19 mouse cellular contexts compared by ENCODE assay signal in genomic region chr10:45070362-45070761, GRCm38 (mm10). TPM values are rescaled to one million over a fixed set of nuclear protein-coding genes. Genes with fewer than 3 reads are reported as not detected.
A peak's percentile ranks its signal among the peaks of the same experiment; 100 is the strongest.
DNase-seq lines count a peak whose midpoint lies in the region; ATAC-seq and TF ChIP-seq lines count a peak whose summit lies in the region.
"Had no signal": no experiment of that assay in that cellular context is flagged by ENCODE, and none has a peak within 500 bp of the region (broad histone marks: within the 10 kb centered on the region; RNA-seq: fewer than 3 reads in every experiment).

No protein-coding gene starts in this region.

- 50% methylated on average over 5 of the region's 5 CpGs for WGBS in lung, postnatal 0 days
- whole genome bisulfite sequencing in intestine, postnatal 0 days = 66% methylated on average over 5 of the region's 5 CpGs

- TF ChIP-seq CTCF in lung, postnatal 0 days (IDR thresholded peaks at IDR 0.05) = 0 out of 2 replicates have a peak, but pooled peaks have one; percentile 6
- no peak for TF ChIP-seq CTCF in intestine, postnatal 0 days (IDR thresholded peaks at IDR 0.05; ENCODE audit: low read depth)

- H3K4me2 ChIP-seq in lung, postnatal 0 days (replicated peaks; ENCODE audit: low read depth, low read length) = no peak overlapping the region
- peak overlapping the region; percentile 33; the same call in 1 of the 2 replicates for H3K4me2 ChIP-seq in intestine, postnatal 0 days (replicated peaks; ENCODE audit: low read depth)
- H3K4me2 ChIP-seq: hindbrain, embryonic 12.5 days; limb, embryonic 15.5 days; midbrain, embryonic 11.5 days had no signal

- peak; percentile 61 for DNase-seq in adrenal gland, adult 2 months
- no peak for DNase-seq in adrenal gland, adult 18-20 months (ENCODE audit: low spot score in 2 of 2)
- DNase-seq in lung, postnatal 0 days (ENCODE audit: low spot score) = no peak
- no peak for DNase-seq in lung, postnatal 10 days
- DNase-seq in spleen, postnatal 14 days (ENCODE audit: low spot score in 2 of 2) = no peak
- DNase-seq in layer of hippocampus, postnatal 36 days = no peak
- DNase-seq in testis, postnatal 14 days (ENCODE audit: low spot score) = no peak
- DNase-seq: cerebellum, postnatal 14 days; gastrocnemius, postnatal 36 days; kidney, adult 18-20 months; kidney, postnatal 36 days; lung, postnatal 36 days; retina, postnatal 1 day; thymus, postnatal 14 days had no signal

- no peaks in the 10 kb centered on the region for H3K27me3 ChIP-seq in lung, postnatal 0 days (replicated peaks; ENCODE audit: insufficient read depth, low read length)
- no peaks in the 10 kb centered on the region for H3K27me3 ChIP-seq in intestine, postnatal 0 days (replicated peaks; ENCODE audit: control insufficient read depth, insufficient read depth, low read length)
- H3K27me3 ChIP-seq: hindbrain, embryonic 12.5 days; limb, embryonic 15.5 days; Patski had no signal

- H3K36me3 ChIP-seq in lung, postnatal 0 days (ENCODE audit: insufficient read depth, low read length) = no peaks in the 10 kb centered on the region
- H3K36me3 ChIP-seq in intestine, postnatal 0 days (ENCODE audit: control insufficient read depth, insufficient read depth) = peaks cover 16% of the 10 kb centered on the region; the same call in 1 of the 2 replicates

- no peak overlapping the region for H3K27ac ChIP-seq in lung, postnatal 0 days (ENCODE audit: low read length)
- H3K27ac ChIP-seq in intestine, postnatal 0 days (ENCODE audit: low read depth, low read length) = peak overlapping the region; percentile 54
- H3K27ac ChIP-seq: hindbrain, embryonic 12.5 days; limb, embryonic 15.5 days had no signal

- no peak for ATAC-seq in lung, postnatal 0 days
- ATAC-seq in intestine, postnatal 0 days = no peak
- ATAC-seq: Patski had no signal

- no peak for TF ChIP-seq EP300 in lung, postnatal 0 days (IDR thresholded peaks at IDR 0.05)

- H3K9ac ChIP-seq in lung, postnatal 0 days (replicated peaks; ENCODE audit: low read depth) = no peak overlapping the region
- no peak overlapping the region for H3K9ac ChIP-seq in intestine, postnatal 0 days (ENCODE audit: low read depth, low read length)
- H3K9ac ChIP-seq: hindbrain, embryonic 12.5 days; limb, embryonic 15.5 days had no signal

- no peak overlapping the region for H3K4me3 ChIP-seq in lung, postnatal 0 days (ENCODE audit: low read depth, low read length)
- no peak overlapping the region for H3K4me3 ChIP-seq in intestine, postnatal 0 days (ENCODE audit: low read depth, low read length)
- H3K4me3 ChIP-seq: hindbrain, embryonic 12.5 days; limb, embryonic 15.5 days had no signal

- no peaks in the 10 kb centered on the region for H3K9me3 ChIP-seq in lung, postnatal 0 days (ENCODE audit: low read length)
- no peaks in the 10 kb centered on the region for H3K9me3 ChIP-seq in intestine, postnatal 0 days (ENCODE audit: control insufficient read depth)
- H3K9me3 ChIP-seq: hindbrain, embryonic 12.5 days; limb, embryonic 15.5 days had no signal

- H3K4me1 ChIP-seq in lung, postnatal 0 days (ENCODE audit: insufficient read depth, low read depth, low read length) = peaks cover 11% of the 10 kb centered on the region
- 0 out of 2 replicates have a peak, but pooled peaks cover 3% of the 10 kb centered on the region for H3K4me1 ChIP-seq in intestine, postnatal 0 days (replicated peaks; ENCODE audit: control insufficient read depth, insufficient read depth, low read length)

RNA-seq across cellular contexts. Expression of gene Prep, which starts 3.4 kb away (rescaled TPM):
- 10 to 100 TPM; 19.2 to 22.4 TPM for total RNA-seq in adrenal gland, adult 2 months (2021)
- 13.2 and 14.2 TPM in 2 replicates for polyA plus RNA-seq in adrenal gland, adult 2 months (2012; rRNA removed)
- 10 to 100 TPM; 11.2 to 21.5 TPM for total RNA-seq in adrenal gland, adult 18-20 months (2021)
- polyA plus RNA-seq in lung, postnatal 0 days (2015; fragmentation: Nextera tagmentation; extraction: Ambion mirVana) = 20.1 and 22.6 TPM in 2 replicates
- 6.8 and 7.0 TPM in 2 replicates for polyA plus RNA-seq in intestine, postnatal 0 days (2015; fragmentation: Nextera tagmentation; extraction: Ambion mirVana)
- total RNA-seq in layer of hippocampus, postnatal 36 days (2021) = 1 to 10 TPM; 8.8 to 9.3 TPM
